Mouse (Mus musculus): ENCODE data around the gene Gm45799.

The Gm45799 gene

GRCm38 (mm10) chr7:105639756-105640155 lies 596 bp upstream of the Gm45799 start, which contains the start of gene Timm10b:
Gene Timm10b, plus strand, starts transcription at chr7:105640056.
- in situ Hi-C loops (cut with MboI; ENCODE audit: low sequenced_read_pairs): loop anchor here (25.0 kb wide), 1 partner anchor 102 kb away; no protein-coding TSS in a partner anchor

GRCm38 (mm10) chr7:105640894-105641255 lies 523 bp downstream of the Gm45799 start:
- in situ Hi-C loops (cut with MboI; ENCODE audit: low sequenced_read_pairs): loop anchor here (25.0 kb wide), 1 partner anchor 104 kb away; no protein-coding TSS in a partner anchor

- in situ Hi-C loops (cut with MboI; ENCODE audit: low sequenced_read_pairs): loop anchor here (25.0 kb wide), 1 partner anchor 105 kb away; no protein-coding TSS in a partner anchor
Measured at GRCm38 (mm10) chr7:105641936-105642335, 1.6 kb downstream of the Gm45799 start.

GRCm38 (mm10) chr7:105650639-105651435 lies 10.5 kb downstream of the Gm45799 start, which contains the start of gene Dnhd1:
Gene Dnhd1, plus strand, starts transcription at chr7:105650827.
- in situ Hi-C loops (cut with MboI; ENCODE audit: low sequenced_read_pairs): no loop called here

GRCm38 (mm10) chr7:105685541-105686197 lies 45.3 kb downstream of the Gm45799 start:
- in situ Hi-C loops (cut with MboI; ENCODE audit: low sequenced_read_pairs): no loop called here

GRCm38 (mm10) chr7:105690875-105691274 lies 50.5 kb downstream of the Gm45799 start:
- in situ Hi-C loops (cut with MboI; ENCODE audit: low sequenced_read_pairs): no loop called here

- in situ Hi-C loops (cut with MboI; ENCODE audit: low sequenced_read_pairs): no loop called here
Measured at GRCm38 (mm10) chr7:105703184-105703583, 62.8 kb downstream of the Gm45799 start.

- in situ Hi-C loops (cut with MboI; ENCODE audit: low sequenced_read_pairs): no loop called here
Measured at GRCm38 (mm10) chr7:105703816-105704215, 63.5 kb downstream of the Gm45799 start.

GRCm38 (mm10) chr7:105708733-105709132 lies 68.4 kb downstream of the Gm45799 start:
- in situ Hi-C loops (cut with MboI; ENCODE audit: low sequenced_read_pairs): no loop called here

GRCm38 (mm10) chr7:105715366-105715765 lies 75.0 kb downstream of the Gm45799 start:
- in situ Hi-C loops (cut with MboI; ENCODE audit: low sequenced_read_pairs): no loop called here

GRCm38 (mm10) chr7:105721916-105722315 lies 81.6 kb downstream of the Gm45799 start:
- in situ Hi-C loops (cut with MboI; ENCODE audit: low sequenced_read_pairs): no loop called here

GRCm38 (mm10) chr7:105726144-105726979 lies 86.0 kb downstream of the Gm45799 start:
- in situ Hi-C loops (cut with MboI; ENCODE audit: low sequenced_read_pairs): loop anchor here (5.0 kb wide), 1 partner anchor 91 kb away; no protein-coding TSS in a partner anchor

- in situ Hi-C loops (cut with MboI; ENCODE audit: low sequenced_read_pairs): loop anchor here (5.0 kb wide), 1 partner anchor 90 kb away; no protein-coding TSS in a partner anchor
Measured at GRCm38 (mm10) chr7:105726980-105727325, 86.6 kb downstream of the Gm45799 start.

- in situ Hi-C loops (cut with MboI; ENCODE audit: low sequenced_read_pairs): loop anchor here (5.0 kb wide), 1 partner anchor 88 kb away; no protein-coding TSS in a partner anchor
Measured at GRCm38 (mm10) chr7:105728701-105729428, 88.5 kb downstream of the Gm45799 start.

GRCm38 (mm10) chr7:105733836-105734235 lies 93.5 kb downstream of the Gm45799 start:
- in situ Hi-C loops (cut with MboI; ENCODE audit: low sequenced_read_pairs): no loop called here
